In genomic region chr3:84149831-84150230, GRCm38 (mm10) we compare ENCODE assay signal across 29 mouse cellular contexts. TPM values are rescaled to one million over a fixed set of nuclear protein-coding genes. Genes with fewer than 3 reads are reported as not detected.
"Had no signal": no experiment of that assay in that cellular context is flagged by ENCODE, and none has a peak within 500 bp of the region (broad histone marks: within the 10 kb centered on the region; RNA-seq: fewer than 3 reads in every experiment).

No protein-coding gene starts in this region.

- H3K4me3 ChIP-seq: gastrocnemius, adult 2 months; heart, adult 2 months; heart, embryonic 12.5 days; hindbrain, embryonic 10.5 days; hindbrain, embryonic 12.5 days; layer of hippocampus, adult 2 months; left cerebral cortex, adult 2 months; limb, embryonic 10.5 days; limb, embryonic 12.5 days; liver, embryonic 13.5 days; liver, embryonic 15.5 days had no signal

- H3K4me2 ChIP-seq: heart, embryonic 12.5 days; hindbrain, embryonic 12.5 days; hindbrain, embryonic 14.5 days; limb, embryonic 12.5 days; liver, embryonic 11.5 days; liver, embryonic 13.5 days; liver, embryonic 15.5 days had no signal

- ATAC-seq: hindbrain, embryonic 16.5 days; inflammation-experienced regulatory T-cells, adult 6 months; intestine, postnatal 0 days had no signal

- H3K27ac ChIP-seq: gastrocnemius, adult 2 months; heart, adult 2 months; hindbrain, embryonic 10.5 days; hindbrain, embryonic 12.5 days; hindbrain, embryonic 14.5 days; layer of hippocampus, adult 2 months; left cerebral cortex, adult 2 months; limb, embryonic 10.5 days; limb, embryonic 12.5 days; liver, embryonic 13.5 days; liver, embryonic 15.5 days had no signal

- DNase-seq: gastrocnemius, adult 2 months; gastrocnemius, postnatal 10 days; gastrocnemius, postnatal 25 days; heart, adult 2 months; heart, postnatal 14 days; heart, postnatal 36 days; kidney, adult 18-20 months; kidney, adult 8-10 months; kidney, postnatal 10 days; kidney, postnatal 25 days; kidney, postnatal 4 days; liver; liver, embryonic 13.5 days had no signal

- H3K9ac ChIP-seq: heart, embryonic 12.5 days; hindbrain, embryonic 12.5 days; hindbrain, embryonic 14.5 days; limb, embryonic 12.5 days; liver, embryonic 13.5 days; liver, embryonic 15.5 days had no signal

- H3K4me1 ChIP-seq: heart, embryonic 12.5 days; hindbrain, embryonic 12.5 days had no signal

- H3K36me3 ChIP-seq: heart, embryonic 12.5 days; hindbrain, embryonic 12.5 days; limb, embryonic 12.5 days; liver, embryonic 15.5 days had no signal

- H3K27me3 ChIP-seq: heart, embryonic 12.5 days; hindbrain, embryonic 12.5 days; limb, embryonic 12.5 days; liver, embryonic 13.5 days; liver, embryonic 15.5 days had no signal

- H3K9me3 ChIP-seq: hindbrain, embryonic 12.5 days; limb, embryonic 10.5 days; limb, embryonic 12.5 days; liver, embryonic 15.5 days had no signal

RNA-seq across cellular contexts. Expression of gene Gm6525, which starts 24.1 kb away (rescaled TPM):
- total RNA-seq: gastrocnemius, adult 2 months; gastrocnemius, postnatal 25 days; heart, adult 2 months; heart, postnatal 14 days; heart, postnatal 36 days; layer of hippocampus, adult 2 months; layer of hippocampus, postnatal 10 days; layer of hippocampus, postnatal 25 days; left cerebral cortex, adult 2 months; left cerebral cortex, postnatal 36 days had no signal
- polyA plus RNA-seq: heart, adult 2 months; heart, embryonic 12.5 days; liver, embryonic 13.5 days had no signal
